Mouse (Mus musculus): ENCODE measurements at regions not wholly inside any gene's neighbourhood (a gene's known extent, or its start where the extent isn't known, plus 50 kb on each side); places are given as distances from the start of the nearest gene placed in this dataset.

- H3K4me1 ChIP-seq = no peaks in the 10 kb centered on the region
- H3K27me3 ChIP-seq (replicated peaks) = peaks cover 54% of the 10 kb centered on the region
- no peaks in the 10 kb centered on the region for H3K9me3 ChIP-seq
- H3K36me3 ChIP-seq = no peaks in the 10 kb centered on the region
- H3K4me3 ChIP-seq = no peak overlapping the region
- no peak overlapping the region for H3K4me2 ChIP-seq
- ATAC-seq (ENCODE audit: extremely low read depth, insufficient number of reproducible peaks, low FRiP score, low TSS enrichment) = no peak
- WGBS = 41% methylated on average over 11 of the region's 11 CpGs
- H3K9ac ChIP-seq = no peak overlapping the region
- no peak overlapping the region for H3K27ac ChIP-seq (replicated peaks)
These were observed 94.0 kb downstream of the Mrm1 start for GRCm38 (mm10) chr11:84725177-84725792.

DNA sequence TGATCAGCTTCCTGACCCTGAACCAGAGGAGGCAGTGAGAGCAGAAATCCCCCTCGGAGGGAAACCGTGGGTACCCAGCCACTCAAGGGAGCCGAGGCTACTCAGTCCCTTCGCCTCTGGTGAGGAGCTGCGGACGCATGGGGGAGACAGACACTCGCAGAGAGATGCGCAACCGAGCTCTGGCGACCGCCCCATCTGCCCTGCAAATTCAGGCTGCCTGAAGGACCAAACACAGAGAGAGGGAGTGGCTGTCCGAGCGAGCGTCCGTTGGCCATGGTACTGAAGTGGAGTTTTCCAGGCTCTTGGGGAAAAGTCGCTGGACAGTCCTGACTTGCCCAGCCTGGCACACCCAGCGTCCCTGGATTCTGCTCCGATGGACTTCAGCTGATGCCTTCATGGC, 95.2 kb downstream of the Mrm1 start:
- ATAC-seq (ENCODE audit: extremely low read depth, insufficient number of reproducible peaks, low FRiP score, low TSS enrichment) = no peak
- no peak overlapping the region for H3K4me2 ChIP-seq

DNA sequence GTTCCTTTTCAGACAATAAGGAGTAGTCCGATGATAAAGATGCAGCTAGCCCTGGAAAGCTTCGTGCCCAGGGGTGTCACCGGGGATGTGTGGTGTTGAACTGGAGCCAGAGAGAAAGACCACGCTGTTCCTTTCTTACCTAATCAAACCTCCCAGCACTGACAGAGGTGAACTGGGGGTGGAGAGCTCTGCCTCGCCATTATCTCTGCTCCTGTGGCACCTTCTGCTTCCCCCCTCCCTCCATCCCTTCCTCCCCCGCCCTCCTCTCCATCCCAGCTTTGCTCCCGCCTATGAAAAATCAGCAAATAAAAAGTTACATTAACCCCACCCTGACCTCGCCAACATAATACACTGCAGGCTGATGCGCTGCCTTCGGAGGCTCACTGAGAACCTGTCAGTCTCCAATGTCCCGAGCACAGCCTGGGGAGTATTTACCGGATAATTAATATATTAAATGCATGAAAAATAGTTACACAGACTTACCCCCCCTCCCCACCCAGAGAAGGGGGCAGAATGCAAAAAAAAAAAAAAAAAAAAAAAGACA, 96.6 kb downstream of the Mrm1 start:
- H3K9ac ChIP-seq = no peak overlapping the region
- H3K27me3 ChIP-seq (replicated peaks) = peaks cover 47% of the 10 kb centered on the region
- no peak overlapping the region for H3K4me2 ChIP-seq
- H3K9me3 ChIP-seq = no peaks in the 10 kb centered on the region
- no peak overlapping the region for H3K27ac ChIP-seq (replicated peaks)
- 54% methylated on average over 12 of the region's 12 CpGs for WGBS
- no peaks in the 10 kb centered on the region for H3K4me1 ChIP-seq
- H3K36me3 ChIP-seq = no peaks in the 10 kb centered on the region
- no peak overlapping the region for H3K4me3 ChIP-seq
- ATAC-seq (ENCODE audit: extremely low read depth, insufficient number of reproducible peaks, low FRiP score, low TSS enrichment) = no peak

More for the DNA sequence above, 95.2 kb downstream of the Mrm1 start:
- Histone ChIP-seq H3K9me3 (no peaks in the 10 kb centered on the region), H3K4me1 (no peaks in the 10 kb centered on the region), H3K9ac (no peak overlapping the region), H3K27ac (replicated peaks) (no peak overlapping the region), H3K4me3 (no peak overlapping the region), H3K27me3 (replicated peaks) (peaks cover 53% of the 10 kb centered on the region), H3K36me3 (no peaks in the 10 kb centered on the region)
- WGBS = 4% methylated on average over 18 of the region's 18 CpGs

DNA sequence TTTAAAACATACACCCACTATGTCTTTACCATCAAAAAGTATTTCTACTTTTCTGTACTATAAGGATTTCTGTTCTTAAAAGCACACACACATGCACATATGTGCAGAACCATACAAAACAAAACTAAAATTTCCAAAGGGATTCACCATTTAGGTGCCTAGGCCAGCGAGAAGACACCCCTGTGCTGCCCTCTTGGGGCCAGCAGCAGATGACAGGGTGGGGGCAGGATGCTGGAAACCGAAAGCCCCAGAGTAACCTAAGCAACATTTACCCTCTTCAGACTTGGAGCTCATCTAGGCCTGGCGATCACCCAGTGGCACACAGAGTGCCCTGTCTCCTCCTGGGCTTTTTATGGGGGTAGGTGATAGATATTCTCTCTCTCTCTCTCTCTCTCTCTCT, 97.3 kb downstream of the Mrm1 start:
- Histone ChIP-seq H3K9ac (no peak overlapping the region), H3K27ac (replicated peaks) (no peak overlapping the region), H3K4me3 (no peak overlapping the region), H3K36me3 (no peaks in the 10 kb centered on the region), H3K4me2 (no peak overlapping the region), H3K9me3 (no peaks in the 10 kb centered on the region), H3K4me1 (no peaks in the 10 kb centered on the region), H3K27me3 (replicated peaks) (peaks cover 42% of the 10 kb centered on the region)
- 24% methylated on average over 3 of the region's 3 CpGs for WGBS
- ATAC-seq (ENCODE audit: extremely low read depth, insufficient number of reproducible peaks, low FRiP score, low TSS enrichment) = no peak

GRCm38 (mm10) chr11:84721150-84721549, 98.2 kb downstream of the Mrm1 start:
- Histone ChIP-seq H3K9me3 (no peaks in the 10 kb centered on the region), H3K9ac (no peak overlapping the region), H3K27me3 (replicated peaks) (peaks cover 34% of the 10 kb centered on the region), H3K4me1 (no peaks in the 10 kb centered on the region), H3K4me2 (no peak overlapping the region), H3K27ac (replicated peaks) (no peak overlapping the region), H3K4me3 (no peak overlapping the region), H3K36me3 (no peaks in the 10 kb centered on the region)
- 68% methylated on average over 2 of the region's 2 CpGs for WGBS
- ATAC-seq (ENCODE audit: extremely low read depth, insufficient number of reproducible peaks, low FRiP score, low TSS enrichment) = no peak

DNA sequence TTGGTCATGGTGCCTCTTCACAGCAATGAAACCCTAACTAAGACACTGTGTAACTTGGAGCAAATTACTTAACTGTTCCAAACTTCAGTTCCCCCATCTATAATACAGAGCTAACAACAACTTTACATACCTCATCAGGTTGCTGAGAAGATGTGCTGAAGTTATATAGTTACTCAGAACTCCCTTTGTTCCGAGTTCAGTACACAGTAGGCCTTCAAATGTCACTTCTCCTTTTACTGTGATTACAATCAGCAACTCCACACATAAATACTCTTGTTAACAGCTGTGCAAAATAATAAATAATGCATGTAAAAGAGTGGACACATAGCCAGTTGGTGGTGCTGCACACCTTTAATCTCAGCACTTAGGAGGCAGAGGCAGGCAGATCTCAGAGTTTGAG, 99.5 kb downstream of the Mrm1 start:
- peaks cover 27% of the 10 kb centered on the region for H3K27me3 ChIP-seq (replicated peaks)
- no peak overlapping the region for H3K9ac ChIP-seq
- H3K4me2 ChIP-seq = no peak overlapping the region
- no peaks in the 10 kb centered on the region for H3K36me3 ChIP-seq
- H3K4me3 ChIP-seq = no peak overlapping the region
- no peaks in the 10 kb centered on the region for H3K9me3 ChIP-seq
- 75% methylated on average over 1 of the region's 1 CpGs for WGBS
- ATAC-seq (ENCODE audit: extremely low read depth, insufficient number of reproducible peaks, low FRiP score, low TSS enrichment) = no peak
- H3K4me1 ChIP-seq = no peaks in the 10 kb centered on the region
- no peak overlapping the region for H3K27ac ChIP-seq (replicated peaks)

- Histone ChIP-seq H3K4me1 (peaks cover 2% of the 10 kb centered on the region; the same call in 1 of the 2 replicates), H3K27ac (replicated peaks) (no peak overlapping the region), H3K9ac (no peak overlapping the region), H3K9me3 (no peaks in the 10 kb centered on the region), H3K27me3 (replicated peaks) (peaks cover 47% of the 10 kb centered on the region), H3K36me3 (no peaks in the 10 kb centered on the region), H3K4me3 (no peak overlapping the region), H3K4me2 (no peak overlapping the region)
- ATAC-seq (ENCODE audit: extremely low read depth, insufficient number of reproducible peaks, low FRiP score, low TSS enrichment) = no peak
- WGBS = 76% methylated on average over 6 of the region's 6 CpGs
These were observed 106.6 kb downstream of the Mrm1 start for GRCm38 (mm10) chr11:84712731-84713130.

GRCm38 (mm10) chr11:84711886-84712285, 107.4 kb downstream of the Mrm1 start:
- 41% methylated on average over 6 of the region's 6 CpGs for WGBS

GRCm38 (mm10) chr11:84708222-84708730, 111.0 kb downstream of the Mrm1 start:
- H3K27me3 ChIP-seq (replicated peaks) = peaks cover 56% of the 10 kb centered on the region
- no peak overlapping the region for H3K4me3 ChIP-seq
- peaks cover 19% of the 10 kb centered on the region for H3K4me1 ChIP-seq
- no peaks in the 10 kb centered on the region for H3K36me3 ChIP-seq
- 83% methylated on average over 10 of the region's 10 CpGs for WGBS
- ATAC-seq (ENCODE audit: extremely low read depth, insufficient number of reproducible peaks, low FRiP score, low TSS enrichment) = no peak
- no peak overlapping the region for H3K4me2 ChIP-seq
- no peaks in the 10 kb centered on the region for H3K9me3 ChIP-seq
- no peak overlapping the region for H3K27ac ChIP-seq (replicated peaks)
- no peak overlapping the region for H3K9ac ChIP-seq

More at GRCm38 (mm10) chr11:84711886-84712285, 107.4 kb downstream of the Mrm1 start:
- Histone ChIP-seq H3K9me3 (no peaks in the 10 kb centered on the region), H3K9ac (no peak overlapping the region), H3K4me3 (no peak overlapping the region), H3K27me3 (replicated peaks) (peaks cover 56% of the 10 kb centered on the region), H3K4me1 (peaks cover 10% of the 10 kb centered on the region), H3K36me3 (no peaks in the 10 kb centered on the region), H3K4me2 (no peak overlapping the region), H3K27ac (replicated peaks) (no peak overlapping the region)
- no peak for ATAC-seq (ENCODE audit: extremely low read depth, insufficient number of reproducible peaks, low FRiP score, low TSS enrichment)

DNA sequence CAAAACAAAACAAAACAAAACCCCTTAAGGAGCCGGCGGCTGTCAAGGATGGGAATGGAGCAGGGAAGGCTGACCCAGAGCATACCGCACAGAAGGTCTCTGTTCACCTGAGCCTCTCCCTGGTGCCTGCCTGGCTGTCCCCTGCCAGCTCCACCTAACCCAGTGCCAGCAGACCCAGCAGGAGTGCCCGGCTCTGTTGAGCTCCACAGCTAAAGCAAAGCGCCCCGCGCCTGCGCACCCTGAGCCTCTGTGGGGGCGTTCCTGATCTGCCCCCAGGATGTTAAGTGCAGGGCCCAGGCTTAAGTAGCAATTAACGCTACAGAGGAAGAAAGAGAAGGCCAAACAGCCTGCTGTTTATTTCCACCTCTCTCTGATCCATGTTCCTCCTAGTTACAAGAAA, 111.5 kb downstream of the Mrm1 start:
- Histone ChIP-seq H3K4me3 (no peak overlapping the region), H3K27ac (replicated peaks) (no peak overlapping the region), H3K4me2 (no peak overlapping the region), H3K36me3 (no peaks in the 10 kb centered on the region), H3K27me3 (replicated peaks) (peaks cover 56% of the 10 kb centered on the region), H3K9ac (no peak overlapping the region), H3K9me3 (no peaks in the 10 kb centered on the region), H3K4me1 (peaks cover 19% of the 10 kb centered on the region)
- 22% methylated on average over 10 of the region's 10 CpGs for WGBS
- ATAC-seq (ENCODE audit: extremely low read depth, insufficient number of reproducible peaks, low FRiP score, low TSS enrichment) = no peak

GRCm38 (mm10) chr11:84706692-84707091, 112.6 kb downstream of the Mrm1 start:
- Histone ChIP-seq H3K9me3 (no peaks in the 10 kb centered on the region), H3K27me3 (replicated peaks) (peaks cover 53% of the 10 kb centered on the region), H3K9ac (no peak overlapping the region), H3K4me2 (no peak overlapping the region), H3K36me3 (no peaks in the 10 kb centered on the region), H3K4me1 (peaks cover 22% of the 10 kb centered on the region), H3K4me3 (no peak overlapping the region), H3K27ac (replicated peaks) (no peak overlapping the region)
- WGBS = 16% methylated on average over 6 of the region's 6 CpGs
- no peak for ATAC-seq (ENCODE audit: extremely low read depth, insufficient number of reproducible peaks, low FRiP score, low TSS enrichment)

Data from heart, embryonic 13.5 days (tissue).